Mouse (Mus musculus) hindbrain, embryonic 10.5 days (tissue): ENCODE results near the gene Zbtb12. TPM values are rescaled to one million over a fixed set of nuclear protein-coding genes. Genes with fewer than 3 reads are reported as not detected.
"Not testable (repeated sequence)": the region's sequence is repeated elsewhere in the genome, so short reads cannot be mapped to it uniquely, and the experiment has no call there.

Experiments
- DNase-seq: peaks from one replicate; pipeline ENCODE4 v3.0.0-alpha.2; 2017; ENCODE audit warnings: low spot score
- H3K27ac ChIP-seq: fragments of 300-500 bp; sonication (generic); 2 replicates; pipeline ENCODE4 v1.5.1; 2016; ENCODE audit warnings: mild to moderate bottlenecking, moderate library complexity
- H3K27me3 ChIP-seq: fragments of 300-500 bp; sonication (generic); 2 replicates; pipeline ENCODE4 v1.6.1; 2016; ENCODE audit warnings: mild to moderate bottlenecking; ENCODE audit not compliant: poor library complexity, insufficient read depth, severe bottlenecking
- H3K36me3 ChIP-seq: fragments of 300-500 bp; sonication (generic); 2 replicates; pipeline ENCODE4 v1.6.1; 2016; ENCODE audit warnings: mild to moderate bottlenecking, moderate library complexity
- H3K4me1 ChIP-seq: fragments of 300-500 bp; sonication (generic); replicated peaks from 2 replicates; pipeline ENCODE4 v1.6.1; 2016; ENCODE audit warnings: mild to moderate bottlenecking
- H3K4me3 ChIP-seq: fragments of 300-500 bp; sonication (generic); 2 replicates; pipeline ENCODE4 v1.5.1; 2016; ENCODE audit warnings: mild to moderate bottlenecking, moderate library complexity
- H3K9me3 ChIP-seq: fragments of 300-500 bp; sonication (generic); 2 replicates; pipeline ENCODE4 v1.6.1; 2016; ENCODE audit warnings: mild to moderate bottlenecking, moderate library complexity
- WGBS: fragments of 180-500 bp; shearing (Covaris S2); methylation state at CpG from one replicate; pipeline ENCODE4 v1.1.7; 2016; 5-methylcytosine and 5-hydroxymethylcytosine counted together
- polyA plus RNA-seq: library from polyadenylated mRNA; unstranded; fragments of >200 nt; fragmentation: Nextera tagmentation; extraction: Ambion mirVana; gene quantifications from 2 replicates; pipeline ENCODE4 v1.2.1, GENCODE M21; 2016

Zbtb12 gene
- 5.2 and 5.6 TPM in 2 replicates for polyA plus RNA-seq

- H3K4me1 ChIP-seq, result peaks cover 13% of the 10 kb centered on the region
- DNase-seq, result no peak
- WGBS, result 66% methylated on average over 11 of the region's 11 CpGs
- H3K27ac ChIP-seq, result no peak within 1 kb of the TSS
- H3K27me3 ChIP-seq, result peaks cover 26% of the 10 kb centered on the region
- no peak within 1 kb of the TSS for H3K4me3 ChIP-seq
- H3K9me3 ChIP-seq, result no peaks in the 10 kb centered on the region
- H3K36me3 ChIP-seq, result no peaks in the 10 kb centered on the region
Measured at GRCm38 (mm10) chr17:34879336-34879879, at the start of gene Zbtb12. TSS of gene Zbtb12 (plus strand) at chr17:34879483.

- DNase-seq, H3K4me3 ChIP-seq, H3K9me3 ChIP-seq, H3K4me1 ChIP-seq, H3K27me3 ChIP-seq, H3K27ac ChIP-seq: not testable (repeated sequence)
- 94% methylated on average over 1 of the region's 1 CpGs for WGBS
- peaks cover 88% of the 10 kb centered on the region for H3K36me3 ChIP-seq
Measured at GRCm38 (mm10) chr17:34830776-34831175, 48.5 kb upstream of the Zbtb12 start.

- H3K27ac ChIP-seq, result peak overlapping the region; percentile 87
- peaks cover 32% of the 10 kb centered on the region for H3K4me1 ChIP-seq
- H3K27me3 ChIP-seq, result no peaks in the 10 kb centered on the region
- no peaks in the 10 kb centered on the region for H3K9me3 ChIP-seq
- peak overlapping the region; percentile 86 for H3K4me3 ChIP-seq
- 4% methylated on average over 48 of the region's 48 CpGs for WGBS
- H3K36me3 ChIP-seq, result peaks cover 68% of the 10 kb centered on the region
- no peak for DNase-seq
Measured at GRCm38 (mm10) chr17:34836155-34836855, 43.0 kb upstream of the Zbtb12 start.

- WGBS, result under 1% methylated on average over 40 of the region's 40 CpGs
- Histone ChIP-seq H3K27ac (peak within 1 kb of the TSS; percentile 87), H3K9me3 (no peaks in the 10 kb centered on the region), H3K4me1 (peaks cover 32% of the 10 kb centered on the region), H3K27me3 (no peaks in the 10 kb centered on the region), H3K4me3 (peak within 1 kb of the TSS; percentile 86), H3K36me3 (peaks cover 68% of the 10 kb centered on the region)
- DNase-seq, result peak; percentile 97
Measured at GRCm38 (mm10) chr17:34836856-34837221, 42.4 kb upstream of the Zbtb12 start, which contains the start of the genes Stk19 and Dxo. TSS of gene Stk19 (minus strand) at chr17:34836945. TSS of gene Dxo (plus strand) at chr17:34837019.

- 39% methylated on average over 43 of the region's 43 CpGs for WGBS
- peaks cover 68% of the 10 kb centered on the region for H3K36me3 ChIP-seq
- DNase-seq, result no peak
- H3K27me3 ChIP-seq, result no peaks in the 10 kb centered on the region
- peak overlapping the region; percentile 86 for H3K4me3 ChIP-seq
- H3K27ac ChIP-seq, result peak overlapping the region; percentile 87
- H3K4me1 ChIP-seq, result peaks cover 32% of the 10 kb centered on the region
- no peaks in the 10 kb centered on the region for H3K9me3 ChIP-seq
Measured at GRCm38 (mm10) chr17:34837464-34838324, 41.6 kb upstream of the Zbtb12 start.

GRCm38 (mm10) chr17:34838785-34839184, 40.5 kb upstream of the Zbtb12 start:
- Histone ChIP-seq H3K4me3 (peak overlapping the region; percentile 86), H3K36me3 (peaks cover 68% of the 10 kb centered on the region), H3K4me1 (peaks cover 32% of the 10 kb centered on the region), H3K9me3 (no peaks in the 10 kb centered on the region), H3K27me3 (no peaks in the 10 kb centered on the region), H3K27ac (no peak overlapping the region)
- 92% methylated on average over 7 of the region's 7 CpGs for WGBS
- no peak for DNase-seq

GRCm38 (mm10) chr17:34840736-34841307, 38.5 kb upstream of the Zbtb12 start:
- H3K36me3 ChIP-seq, result peaks cover 80% of the 10 kb centered on the region
- H3K9me3 ChIP-seq, result no peaks in the 10 kb centered on the region
- DNase-seq, result no peak
- no peaks in the 10 kb centered on the region for H3K27me3 ChIP-seq
- H3K4me1 ChIP-seq, result peaks cover 28% of the 10 kb centered on the region
- WGBS, result 86% methylated on average over 6 of the region's 6 CpGs
- no peak overlapping the region for H3K27ac ChIP-seq
- no peak overlapping the region for H3K4me3 ChIP-seq

- Histone ChIP-seq H3K27ac (no peak overlapping the region), H3K36me3 (peaks cover 84% of the 10 kb centered on the region), H3K4me3 (no peak overlapping the region), H3K4me1 (peaks cover 9% of the 10 kb centered on the region), H3K27me3 (no peaks in the 10 kb centered on the region), H3K9me3 (no peaks in the 10 kb centered on the region)
- DNase-seq, result no peak
- 92% methylated on average over 13 of the region's 13 CpGs for WGBS
Measured at GRCm38 (mm10) chr17:34844884-34845283, 34.4 kb upstream of the Zbtb12 start.

GRCm38 (mm10) chr17:34847192-34847591, 32.1 kb upstream of the Zbtb12 start:
- Histone ChIP-seq H3K36me3 (peaks cover 63% of the 10 kb centered on the region), H3K4me3 (no peak overlapping the region), H3K27me3 (no peaks in the 10 kb centered on the region), H3K9me3 (no peaks in the 10 kb centered on the region), H3K4me1 (peaks cover 25% of the 10 kb centered on the region), H3K27ac (no peak overlapping the region)
- DNase-seq, result no peak
- WGBS, result 88% methylated on average over 6 of the region's 6 CpGs

- no peaks in the 10 kb centered on the region for H3K27me3 ChIP-seq
- H3K27ac ChIP-seq, result no peak overlapping the region
- 95% methylated on average over 7 of the region's 7 CpGs for WGBS
- DNase-seq, result no peak
- peaks cover 27% of the 10 kb centered on the region for H3K4me1 ChIP-seq
- H3K4me3 ChIP-seq, result no peak overlapping the region
- H3K36me3 ChIP-seq, result peaks cover 63% of the 10 kb centered on the region
- no peaks in the 10 kb centered on the region for H3K9me3 ChIP-seq
Measured at GRCm38 (mm10) chr17:34847615-34848014, 31.7 kb upstream of the Zbtb12 start.

GRCm38 (mm10) chr17:34849722-34850516, 29.4 kb upstream of the Zbtb12 start, which contains the start of the genes Skiv2l and Nelfe:
TSS of gene Skiv2l (minus strand) at chr17:34850210.
TSS of gene Nelfe (plus strand) at chr17:34850391.
- H3K4me1 ChIP-seq, result peaks cover 27% of the 10 kb centered on the region
- peak; percentile 98 for DNase-seq
- under 1% methylated on average over 65 of the region's 65 CpGs for WGBS
- H3K27ac ChIP-seq, result peak within 1 kb of the TSS; percentile 86
- peak within 1 kb of the TSS; percentile 72 for H3K4me3 ChIP-seq
- H3K36me3 ChIP-seq, result peaks cover 63% of the 10 kb centered on the region
- H3K9me3 ChIP-seq, result no peaks in the 10 kb centered on the region
- H3K27me3 ChIP-seq, result no peaks in the 10 kb centered on the region
